Mouse (Mus musculus): ENCODE data around the gene Arrdc5.

DNA sequence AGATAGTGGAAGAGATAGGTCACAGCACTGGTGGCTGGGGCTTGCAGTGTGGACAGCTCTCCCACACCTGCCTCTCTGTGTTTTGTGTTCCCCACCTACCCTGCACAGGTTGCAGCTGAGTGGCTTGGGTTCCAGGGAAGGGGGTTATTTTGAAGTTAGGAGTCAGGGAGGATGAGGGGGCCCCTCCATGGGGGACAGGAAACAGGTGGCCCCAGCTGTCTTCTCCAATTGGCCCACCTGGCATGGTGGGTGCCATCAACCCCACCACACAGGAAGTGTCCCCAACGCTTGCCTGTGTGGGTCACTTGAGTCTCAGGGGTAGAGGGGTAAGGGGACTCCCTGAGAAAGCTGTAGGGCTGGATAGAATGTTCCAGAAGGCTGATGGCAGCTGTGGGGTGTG is 6.8 kb downstream of the Arrdc5 start:
- no peak for TF ChIP-seq POLR2A (IDR thresholded peaks at IDR 0.05; ENCODE audit: insufficient read depth, low read depth, low read length)
- no peak for TF ChIP-seq CTCF (IDR thresholded peaks at IDR 0.05; ENCODE audit: insufficient read depth, low read depth, low read length)

Measured in olfactory bulb, adult 2 months (tissue).